Mouse (Mus musculus): ENCODE results near the gene Slc4a2.

Slc4a2 gene

DNA sequence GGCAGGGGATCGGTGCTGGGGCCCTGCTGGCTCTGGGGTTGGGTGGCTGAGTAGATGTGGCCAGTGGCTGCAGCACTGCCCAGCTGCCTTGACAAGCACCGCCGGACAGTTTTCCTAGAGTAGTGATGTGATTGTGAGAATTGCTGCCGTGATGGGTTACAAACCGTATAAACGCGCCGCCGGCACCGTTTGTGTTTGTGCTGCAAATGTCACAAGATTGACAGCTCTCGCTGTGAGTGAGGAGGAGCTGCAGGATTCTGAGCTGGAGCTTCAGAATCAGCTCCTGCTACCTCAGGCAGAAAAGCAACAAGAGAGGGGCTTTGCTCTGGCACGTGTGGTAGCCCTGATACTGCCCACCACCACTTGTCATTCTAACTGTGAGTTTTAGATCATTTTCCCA, 43.1 kb downstream of the Slc4a2 start:
- DNase-seq (ENCODE audit: low spot score), result no peak

DNA sequence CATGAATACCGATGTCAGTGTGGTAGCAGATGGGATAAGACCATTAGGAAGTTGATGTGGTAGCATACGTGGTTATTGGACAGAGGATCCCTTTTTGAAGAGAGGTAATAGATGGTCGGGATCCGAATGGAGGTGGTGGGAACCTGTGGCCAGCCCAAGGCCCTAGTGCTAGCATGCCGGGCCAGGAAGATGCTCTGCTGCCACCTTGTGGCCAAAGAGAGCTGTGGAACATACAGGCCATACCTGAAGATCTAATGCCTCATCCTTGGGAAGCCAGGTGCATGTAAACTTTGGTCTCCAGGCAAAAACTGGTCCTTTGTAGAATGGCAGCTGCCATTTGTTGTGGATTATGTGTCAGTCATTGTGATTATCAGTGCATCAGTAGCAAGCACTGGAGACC, 47.0 kb downstream of the Slc4a2 start:
- DNase-seq (ENCODE audit: low spot score), result peak; percentile 78

DNA sequence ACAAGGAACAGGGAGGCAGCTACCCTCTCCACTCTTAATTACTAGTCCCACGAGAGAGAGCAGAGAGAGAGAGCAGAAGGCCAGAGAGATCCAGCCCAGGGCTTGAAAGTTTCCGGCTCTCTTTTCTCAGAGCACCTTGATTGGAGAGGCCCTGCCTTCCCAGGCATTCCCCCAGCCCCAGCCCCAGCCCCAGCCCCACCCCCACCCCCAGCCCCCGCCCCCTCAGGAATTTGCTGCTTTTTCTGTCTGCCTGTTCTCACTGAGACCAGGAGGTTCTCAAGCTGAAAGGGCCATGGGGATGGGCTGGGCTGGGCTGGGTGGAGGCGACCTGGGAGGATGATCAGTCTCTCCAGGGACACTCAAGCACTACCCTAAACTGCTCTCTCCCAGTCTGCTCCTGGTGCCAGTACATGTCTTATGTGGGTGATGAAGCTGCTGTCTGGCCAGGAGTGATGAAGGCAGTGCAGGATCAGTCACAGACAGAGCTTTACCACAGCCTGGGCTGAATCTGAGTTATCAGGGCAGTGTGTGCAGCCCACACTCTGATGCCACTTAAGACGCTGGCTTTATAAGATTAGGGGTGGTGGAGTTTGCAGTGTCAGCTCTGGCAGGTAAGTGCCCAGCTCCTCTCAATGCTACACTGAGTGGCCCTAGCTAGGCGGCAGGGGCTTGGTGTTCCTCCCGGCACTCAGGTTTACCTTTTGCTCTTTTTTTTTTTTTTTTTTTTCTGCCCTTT, 49.4 kb downstream of the Slc4a2 start:
- no peak for DNase-seq (ENCODE audit: low spot score)

DNA sequence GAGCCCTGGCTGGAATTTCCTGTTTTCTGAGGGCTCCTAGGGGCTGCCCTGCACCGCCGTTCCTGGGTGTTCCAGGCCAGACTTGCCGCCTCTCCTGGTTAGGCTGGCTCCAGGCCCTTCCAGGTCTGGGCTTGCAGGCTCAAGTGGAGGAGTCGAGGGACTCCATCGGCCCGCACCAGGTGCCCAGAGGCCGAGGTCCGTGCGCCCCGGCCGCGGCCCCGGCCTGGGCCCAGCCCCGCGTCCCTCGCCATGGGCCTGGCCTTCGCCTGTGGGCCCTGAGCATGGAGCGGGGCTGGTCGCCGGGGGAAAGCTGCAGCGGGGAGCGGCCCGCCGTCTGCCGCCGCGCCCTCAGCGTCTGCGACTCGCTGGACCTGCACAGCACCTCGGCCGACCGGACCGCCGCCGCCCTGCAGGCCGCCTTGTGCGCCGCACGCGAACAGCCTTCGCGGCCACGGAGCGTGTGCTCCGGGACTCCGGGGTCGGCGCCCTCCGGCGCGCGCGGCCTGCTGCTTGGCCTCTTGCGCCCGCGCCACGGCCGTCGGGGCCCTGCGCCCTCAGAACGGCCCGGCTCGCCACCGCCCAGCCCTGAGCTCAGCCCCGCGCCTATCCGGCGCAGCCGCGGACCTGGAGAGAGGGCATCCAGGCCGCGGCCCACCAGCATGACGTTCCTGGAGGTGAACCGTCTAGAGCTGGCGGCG, 50.5 kb downstream of the Slc4a2 start:
- no peak for DNase-seq (ENCODE audit: low spot score)

DNA sequence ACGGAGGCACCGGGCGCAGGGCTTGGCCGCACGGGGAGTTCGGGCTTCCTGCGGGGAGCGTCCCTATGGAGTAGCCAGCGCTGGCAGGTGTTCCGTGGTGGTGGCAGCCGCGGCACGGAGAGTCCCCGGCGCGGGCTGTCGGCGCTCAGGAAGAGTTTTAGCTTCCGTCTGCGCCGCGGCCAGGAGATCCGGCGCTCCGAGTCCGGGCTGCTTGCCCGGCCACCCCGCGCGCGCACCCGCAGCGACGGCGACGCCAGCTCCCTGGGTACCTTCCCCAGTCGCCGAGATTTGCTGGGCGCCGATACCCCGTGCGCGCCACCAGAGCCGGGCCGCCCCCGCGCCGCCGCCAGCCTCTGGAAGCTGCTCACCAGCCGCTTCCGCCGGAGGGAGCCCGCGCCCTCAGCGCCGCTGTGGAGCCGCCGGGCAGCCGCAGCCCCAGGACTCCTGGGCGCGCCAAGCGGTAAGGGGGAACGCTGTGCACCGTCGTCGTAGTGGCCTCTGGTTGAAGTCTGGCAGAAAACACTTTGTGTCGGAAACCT, 51.2 kb downstream of the Slc4a2 start:
- no peak for DNase-seq (ENCODE audit: low spot score)

DNA sequence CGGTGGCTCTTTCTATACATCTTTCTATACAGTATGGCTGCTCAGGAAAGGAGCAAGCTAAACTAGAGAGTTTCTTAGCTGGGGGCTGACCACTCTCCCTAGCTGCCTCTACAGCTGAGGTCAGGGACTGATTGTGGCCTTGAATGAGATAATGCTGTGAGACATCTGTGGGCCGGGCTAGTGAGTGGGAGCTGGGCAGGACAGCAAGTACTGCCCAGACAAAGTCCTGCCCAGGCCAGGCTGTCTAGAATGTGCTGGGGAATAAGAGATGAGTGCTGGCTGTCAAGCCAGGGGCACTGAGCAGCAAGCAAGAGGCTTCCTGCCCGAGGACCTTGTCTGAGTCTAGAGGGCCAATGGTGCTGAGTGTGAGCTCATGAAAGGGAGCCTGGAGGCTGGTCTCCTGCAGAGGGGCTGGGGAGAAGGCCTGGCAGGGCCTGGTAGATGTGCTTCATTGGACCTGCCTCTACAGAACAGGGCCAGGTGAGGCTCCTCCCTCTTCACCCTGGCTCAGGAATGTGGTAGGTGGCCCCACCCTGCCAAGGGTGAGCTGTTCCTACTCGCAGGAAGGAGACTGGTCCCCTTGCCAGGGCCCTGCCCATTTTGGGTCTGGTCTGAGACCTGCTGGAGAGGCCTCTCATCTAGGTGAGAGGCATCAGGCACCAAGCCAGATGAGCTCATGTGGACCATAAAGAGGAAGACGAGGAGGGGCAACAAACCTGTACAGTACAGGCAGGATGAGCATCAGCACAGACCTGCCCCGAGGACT, 52.0 kb downstream of the Slc4a2 start:
- peak; percentile 58 for DNase-seq (ENCODE audit: low spot score)

DNA sequence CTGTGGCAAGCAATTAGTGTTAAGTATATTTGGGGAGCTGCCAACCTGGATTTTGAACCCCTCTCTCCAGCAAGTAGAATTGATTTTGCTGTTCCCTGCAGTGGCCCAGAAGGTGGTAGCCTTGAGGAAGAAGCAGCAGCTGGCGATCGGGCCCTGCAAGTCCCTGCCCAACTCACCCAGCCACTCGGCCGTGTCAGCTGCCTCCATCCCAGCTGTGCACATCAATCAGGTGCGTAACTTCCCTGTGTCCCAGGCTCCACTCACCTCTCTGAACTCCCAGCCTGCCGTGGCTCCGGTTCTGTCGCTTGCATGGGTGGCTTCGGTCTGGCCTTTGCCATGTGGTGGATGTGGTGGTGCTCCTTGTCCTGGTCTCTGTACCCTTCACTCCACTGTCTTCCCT, 54.3 kb downstream of the Slc4a2 start:
- no peak for DNase-seq (ENCODE audit: low spot score)

DNA sequence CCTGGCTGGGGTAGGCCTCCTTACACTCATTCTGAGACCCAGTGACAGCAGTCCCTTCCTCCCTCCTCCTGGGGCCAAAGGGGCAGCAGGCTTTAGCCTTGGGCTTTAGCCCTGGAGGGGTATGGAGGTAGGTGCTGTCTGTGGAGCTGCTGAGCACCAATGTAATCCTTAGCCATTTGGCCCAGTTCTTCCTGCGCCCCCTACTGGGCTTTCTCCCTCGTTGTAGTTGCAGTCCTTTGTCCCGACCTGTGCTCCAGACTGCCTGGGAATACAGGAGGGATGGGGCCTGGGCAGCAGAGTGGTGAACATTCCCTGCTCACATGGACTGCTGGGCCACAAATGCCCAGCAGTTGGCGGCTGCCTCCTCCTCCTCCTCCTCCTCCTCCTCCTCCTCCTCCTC, 58.0 kb downstream of the Slc4a2 start:
- DNase-seq (ENCODE audit: low spot score), result peak; percentile 83

DNA sequence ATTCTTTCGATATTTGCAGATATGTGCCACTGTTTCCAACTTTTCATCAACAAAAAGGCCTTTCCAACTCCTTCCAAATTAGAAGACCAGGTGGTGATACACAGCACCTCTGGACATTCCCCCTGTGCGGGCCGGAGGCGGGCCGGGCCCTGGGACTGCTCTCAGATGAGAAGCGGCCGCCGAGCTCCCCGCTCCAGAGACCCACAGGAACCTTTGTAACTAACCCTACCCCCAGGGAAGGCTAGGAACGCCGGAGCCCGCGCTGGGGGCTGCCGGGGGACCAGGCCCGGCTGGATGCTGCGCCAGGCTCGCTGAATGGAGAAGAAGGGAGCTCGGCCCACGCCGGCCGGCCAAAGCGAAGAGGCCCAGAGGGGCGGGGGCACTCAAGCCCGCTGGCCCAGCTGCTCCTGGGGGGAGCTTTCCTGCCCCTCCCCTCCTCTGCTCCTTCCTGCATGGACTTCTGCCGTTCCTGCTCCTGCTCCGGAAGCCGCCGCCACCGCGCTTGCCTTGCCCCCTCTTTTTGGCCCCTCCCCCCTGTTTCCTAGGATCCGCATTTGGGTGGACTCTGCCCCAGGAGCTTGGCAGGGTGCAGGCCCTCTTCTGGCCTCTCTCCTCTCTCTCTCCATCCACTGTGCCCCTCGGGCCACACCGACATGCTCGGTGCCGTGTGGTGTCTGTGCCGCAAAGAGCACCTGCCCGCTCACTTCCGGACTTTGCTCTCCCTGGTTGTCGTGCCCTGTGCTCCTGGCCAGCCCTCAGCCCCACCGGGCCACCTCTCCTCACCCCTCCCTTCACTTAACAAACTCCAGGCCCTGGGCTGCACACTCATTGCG, 58.8 kb downstream of the Slc4a2 start:
- no peak for DNase-seq (ENCODE audit: low spot score)

DNA sequence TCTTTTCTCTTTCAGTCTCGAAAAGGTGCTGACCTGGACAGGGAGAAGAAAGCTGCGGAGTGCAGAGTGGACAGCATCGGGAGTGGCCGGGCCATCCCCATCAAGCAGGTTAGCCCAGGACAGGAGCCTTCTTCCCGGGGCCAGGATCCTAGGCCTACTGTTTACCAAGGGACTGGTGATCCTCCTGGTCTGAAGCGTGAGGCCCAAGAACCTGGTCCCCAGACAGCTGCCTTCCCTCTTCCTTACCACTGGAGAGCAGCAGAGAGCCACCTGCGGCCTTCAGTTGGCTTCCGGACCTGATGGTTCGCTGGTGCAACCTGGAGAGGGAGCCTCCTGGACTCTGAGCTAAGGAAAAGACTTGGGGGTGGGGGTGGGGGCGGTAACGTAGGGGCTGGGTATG, 59.7 kb downstream of the Slc4a2 start:
- DNase-seq (ENCODE audit: low spot score), result peak; percentile 81

DNA sequence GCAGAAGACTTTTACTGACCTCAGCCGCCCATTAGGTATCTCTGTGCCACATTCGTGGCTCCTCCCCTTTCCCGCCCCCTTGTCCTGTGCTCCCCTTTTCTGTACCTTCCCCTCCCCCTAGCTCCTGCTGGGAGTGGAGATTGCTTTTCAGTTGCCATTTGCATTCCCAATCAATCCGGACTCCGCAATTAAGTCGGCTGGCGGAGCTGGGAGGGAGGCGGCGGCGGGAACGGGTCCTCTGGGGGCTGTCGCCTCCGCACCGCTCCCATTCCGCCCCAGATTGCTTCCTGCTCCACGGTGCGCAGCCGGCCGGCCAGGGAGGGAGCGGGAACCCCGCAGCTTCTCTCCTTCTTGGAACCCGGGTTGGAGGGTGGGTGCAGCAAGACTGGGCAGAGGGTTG, 61.3 kb downstream of the Slc4a2 start:
- no peak for DNase-seq (ENCODE audit: low spot score)

DNA sequence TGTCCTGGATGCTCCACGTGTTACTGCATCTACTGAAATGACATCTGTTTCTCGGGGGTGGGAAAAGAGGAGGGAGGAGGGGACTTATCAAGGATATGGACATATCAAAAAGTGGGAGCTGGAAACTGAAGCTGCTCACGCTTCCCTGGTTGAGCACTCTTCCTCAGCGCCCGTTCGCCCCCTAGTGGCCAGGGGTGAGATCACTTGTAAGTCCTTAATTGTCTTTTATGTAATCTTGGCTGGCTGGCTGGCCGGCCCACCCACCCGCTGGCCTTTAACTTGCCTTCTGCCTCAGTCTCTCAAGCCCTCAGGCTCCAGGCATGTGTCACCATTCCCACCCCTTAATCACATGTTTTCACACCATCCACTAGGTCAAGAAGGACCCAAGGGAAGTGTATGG, 62.5 kb downstream of the Slc4a2 start:
- DNase-seq (ENCODE audit: low spot score), result peak; percentile 96

DNA sequence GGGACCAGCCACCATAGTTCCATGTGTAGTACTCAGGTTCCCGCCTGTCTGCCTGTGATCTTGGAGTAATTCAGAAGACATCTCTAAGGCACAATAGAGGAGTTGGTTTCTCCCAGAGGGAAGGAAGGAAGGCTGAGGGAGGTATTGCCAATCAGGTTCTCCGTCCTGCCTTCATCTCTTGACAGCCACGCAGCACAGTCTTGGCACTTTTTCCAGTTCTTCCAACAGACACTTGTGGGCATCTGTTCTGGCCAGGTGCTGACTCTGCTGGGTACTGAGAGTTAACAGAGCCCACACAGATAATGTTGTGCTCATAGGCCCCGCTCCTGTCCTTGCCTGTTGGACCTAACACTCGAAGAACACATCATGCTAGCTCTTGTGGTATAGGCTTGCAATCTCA, 63.1 kb downstream of the Slc4a2 start:
- DNase-seq (ENCODE audit: low spot score), result no peak

DNA sequence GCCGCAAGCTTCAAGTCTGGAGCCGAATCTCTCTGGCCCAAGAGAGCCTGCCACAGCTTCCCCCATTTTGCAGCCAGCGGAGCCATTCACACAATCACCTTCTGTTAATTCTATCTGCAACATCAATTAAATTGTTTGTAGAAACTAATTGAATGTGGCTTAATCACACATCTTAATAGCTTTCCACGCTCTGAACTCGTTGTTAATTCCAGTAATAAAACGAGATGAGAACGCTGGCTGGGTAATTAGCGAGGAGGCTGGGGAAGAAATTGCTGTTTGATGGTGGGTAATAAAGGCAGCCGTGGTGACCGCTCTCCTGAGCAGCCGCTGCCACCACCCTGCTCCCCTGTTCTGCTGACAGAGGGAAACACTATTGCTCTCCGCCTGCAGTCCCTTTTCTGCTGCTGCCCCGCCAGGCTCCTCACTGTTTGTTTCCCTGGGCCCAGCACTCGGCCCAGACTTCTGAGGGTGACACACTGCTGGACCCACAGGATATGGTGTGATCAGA, 66.8 kb downstream of the Slc4a2 start:
- no peak for DNase-seq (ENCODE audit: low spot score)
